Mouse (Mus musculus) liver, postnatal 0 days (tissue): Measurements from ENCODE around the gene Mras.

Source experiments
- CTCF ChIP-seq: sonication (generic); IDR thresholded peaks from 2 replicates; pipeline ENCODE4 v1.5.1; 2016; ENCODE audit warnings: antibody characterized with exemption, low read depth
- EP300 ChIP-seq: IDR thresholded peaks from 2 replicates; pipeline ENCODE4 v1.6.1; 2016; ENCODE audit warnings: antibody characterized with exemption, low read depth, mild to moderate bottlenecking

DNA sequence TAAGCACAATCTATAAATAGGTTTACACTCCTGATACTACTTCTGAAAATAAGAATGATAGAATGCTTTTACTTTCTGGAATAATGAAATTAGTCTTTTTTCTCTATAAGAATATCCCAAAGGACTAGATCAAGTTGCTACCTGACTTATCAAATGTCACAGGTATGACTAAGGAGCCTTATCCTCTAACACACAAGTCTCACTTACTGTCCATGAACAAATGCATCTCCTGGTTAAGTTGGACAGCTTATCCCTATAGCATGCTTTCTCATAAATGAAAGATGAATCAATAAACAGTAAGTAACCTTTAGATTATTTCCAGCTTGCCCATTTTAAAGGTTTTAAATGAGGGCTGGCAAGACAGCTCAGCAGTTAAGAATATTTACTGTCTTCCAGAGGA, 47.5 kb upstream of the Mras start:
- no peak for TF ChIP-seq CTCF
- TF ChIP-seq EP300, result no peak
